ENCODE assay signal across 8 mouse cellular contexts in genomic region chr3:116006978-116007940, GRCm38 (mm10). TPM values are rescaled to one million over a fixed set of nuclear protein-coding genes. Genes with fewer than 3 reads are reported as not detected.
DNase-seq lines count a peak whose midpoint lies in the region; ATAC-seq and TF ChIP-seq lines count a peak whose summit lies in the region.

Gene Slc30a7, minus strand, starts transcription at chr3:116007406.
Gene Extl2, plus strand, starts transcription at chr3:116007462.

- H3K9me3 ChIP-seq in forebrain, postnatal 0 days (ENCODE audit: low read length) = no peaks in the 10 kb centered on the region
- no peaks in the 10 kb centered on the region for H3K9me3 ChIP-seq in lung, embryonic 16.5 days (ENCODE audit: control insufficient read depth, low read length)

- TF ChIP-seq POLR2A in cerebellum, adult 2 months (IDR thresholded peaks at IDR 0.05; ENCODE audit: borderline replicate concordance, insufficient read depth, low read length) = peak; percentile 52; the same call in 1 of the 2 replicates
- peak; percentile 45 for TF ChIP-seq POLR2A in thymus, adult 2 months (IDR thresholded peaks at IDR 0.05; ENCODE audit: control insufficient read depth, extremely low read depth, insufficient read depth, low read length, poor library complexity)

- ATAC-seq in forebrain, postnatal 0 days = peak; percentile 90
- peak; percentile 96 for ATAC-seq in lung, embryonic 16.5 days (ENCODE audit: low read depth)

- no peaks in the 10 kb centered on the region; the same call in 1 of the 2 replicates for H3K4me1 ChIP-seq in cerebellum, adult 2 months (ENCODE audit: control insufficient read depth, insufficient read depth, low read length)
- peaks cover 21% of the 10 kb centered on the region for H3K4me1 ChIP-seq in forebrain, postnatal 0 days (ENCODE audit: insufficient read depth)
- peaks cover 9% of the 10 kb centered on the region for H3K4me1 ChIP-seq in lung, embryonic 16.5 days (replicated peaks; ENCODE audit: control insufficient read depth, insufficient read depth, low read length)
- peaks cover 2% of the 10 kb centered on the region; the same call in 1 of the 2 replicates for H3K4me1 ChIP-seq in thymus, adult 2 months (replicated peaks; ENCODE audit: control insufficient read depth, insufficient read depth, low read length)

- peak; percentile 84 for DNase-seq in MN1 (ENCODE audit: low spot score)
- peak; percentile 84 for DNase-seq in cerebellum, adult 2 months
- peak; percentile 89 for DNase-seq in forebrain, postnatal 0 days
- peak; percentile 89 for DNase-seq in heart, postnatal 4 days
- peak; percentile 88 for DNase-seq in layer of hippocampus, adult 9-11 months
- peak; percentile 64 for DNase-seq in ovary, adult 18-20 months (ENCODE audit: low spot score)
- DNase-seq in thymus, adult 2 months = peak; percentile 78

- H3K36me3 ChIP-seq in forebrain, postnatal 0 days (ENCODE audit: insufficient read depth) = 0 out of 2 replicates have a peak, but pooled peaks cover 4% of the 10 kb centered on the region
- peaks cover 8% of the 10 kb centered on the region; the same call in 1 of the 2 replicates for H3K36me3 ChIP-seq in lung, embryonic 16.5 days (ENCODE audit: control insufficient read depth, insufficient read depth, low read length)
- no peaks in the 10 kb centered on the region for H3K36me3 ChIP-seq in thymus, adult 2 months (ENCODE audit: control insufficient read depth, insufficient read depth, low read length)

- peak within 1 kb of the TSS; percentile 87 for H3K4me3 ChIP-seq in cerebellum, adult 2 months (replicated peaks; ENCODE audit: insufficient read depth, low read depth, low read length)
- H3K4me3 ChIP-seq in forebrain, postnatal 0 days (ENCODE audit: low read depth, low read length) = peak within 1 kb of the TSS; percentile 92
- peak within 1 kb of the TSS; percentile 89 for H3K4me3 ChIP-seq in lung, embryonic 16.5 days (ENCODE audit: low read length)
- H3K4me3 ChIP-seq in thymus, adult 2 months (ENCODE audit: control insufficient read depth, insufficient read depth, low read length) = peak within 1 kb of the TSS; percentile 95

- under 1% methylated on average over 66 of the region's 67 CpGs for WGBS in cerebellum, adult 2 months
- under 1% methylated on average over 66 of the region's 67 CpGs for WGBS in forebrain, postnatal 0 days
- WGBS in lung, embryonic 16.5 days = under 1% methylated on average over 67 of the region's 67 CpGs
- under 1% methylated on average over 67 of the region's 67 CpGs for WGBS in thymus, adult 2 months

- peak within 1 kb of the TSS; percentile 94 for H3K4me2 ChIP-seq in forebrain, postnatal 0 days (ENCODE audit: low read depth)
- peak within 1 kb of the TSS; percentile 99 for H3K4me2 ChIP-seq in lung, embryonic 16.5 days (ENCODE audit: low read depth, low read length)

- H3K9ac ChIP-seq in forebrain, postnatal 0 days = peak within 1 kb of the TSS; percentile 81
- peak within 1 kb of the TSS; percentile 83 for H3K9ac ChIP-seq in lung, embryonic 16.5 days (ENCODE audit: low read length)

- H3K27ac ChIP-seq in cerebellum, adult 2 months (ENCODE audit: insufficient read depth, low read length) = peak within 1 kb of the TSS; percentile 79
- peak within 1 kb of the TSS; percentile 92 for H3K27ac ChIP-seq in forebrain, postnatal 0 days (ENCODE audit: low read depth, low read length)
- H3K27ac ChIP-seq in lung, embryonic 16.5 days (ENCODE audit: low read length) = peak within 1 kb of the TSS; percentile 90
- H3K27ac ChIP-seq in thymus, adult 2 months (ENCODE audit: control insufficient read depth, insufficient read depth, low read length) = peak within 1 kb of the TSS; percentile 48

- no peak for TF ChIP-seq CTCF in cerebellum, adult 2 months (IDR thresholded peaks at IDR 0.05; ENCODE audit: borderline replicate concordance, insufficient read depth, low read depth, low read length)
- no peak for TF ChIP-seq CTCF in forebrain, postnatal 0 days (IDR thresholded peaks at IDR 0.05; ENCODE audit: low read depth)
- no peak for TF ChIP-seq CTCF in thymus, adult 2 months (IDR thresholded peaks at IDR 0.05; ENCODE audit: borderline replicate concordance, control insufficient read depth, extremely low read depth, insufficient read depth, low read length, poor library complexity)

- no peaks in the 10 kb centered on the region for H3K27me3 ChIP-seq in cerebellum, adult 2 months (ENCODE audit: control insufficient read depth, insufficient read depth, low read length)
- no peaks in the 10 kb centered on the region for H3K27me3 ChIP-seq in forebrain, postnatal 0 days (ENCODE audit: insufficient read depth, low read length)
- H3K27me3 ChIP-seq in lung, embryonic 16.5 days (ENCODE audit: control insufficient read depth, insufficient read depth, low read depth, low read length) = no peaks in the 10 kb centered on the region
- no peaks in the 10 kb centered on the region for H3K27me3 ChIP-seq in thymus, adult 2 months (ENCODE audit: control insufficient read depth, insufficient read depth, low read length)

RNA-seq across cellular contexts. Expression of gene Slc30a7, which starts in this region (rescaled TPM):
- 13.7 and 14.3 TPM in 2 replicates for polyA plus RNA-seq in cerebellum, adult 2 months (2012; rRNA removed)
- total RNA-seq in forebrain, postnatal 0 days (2014; rRNA removed) = 21.1 and 39.1 TPM in 2 replicates
- 7.2 and 10.7 TPM in 2 replicates for polyA plus RNA-seq in forebrain, postnatal 0 days (2015; fragmentation: Nextera tagmentation; extraction: Ambion mirVana)
- total RNA-seq in heart, postnatal 4 days (2021) = 10 to 100 TPM; 26.7 to 27.0 TPM
- polyA plus RNA-seq in lung, embryonic 16.5 days (2015; fragmentation: Nextera tagmentation; extraction: Ambion mirVana) = 30.3 and 34.6 TPM in 2 replicates
- 15.9 and 18.1 TPM in 2 replicates for polyA plus RNA-seq in thymus, adult 2 months (2012; rRNA removed)

RNA-seq across cellular contexts. Expression of gene Extl2, which starts in this region (rescaled TPM):
- polyA plus RNA-seq in cerebellum, adult 2 months (2012; rRNA removed) = 67.8 and 70.0 TPM in 2 replicates
- 38.3 and 40.3 TPM in 2 replicates for total RNA-seq in forebrain, postnatal 0 days (2014; rRNA removed)
- 28.7 and 33.5 TPM in 2 replicates for polyA plus RNA-seq in forebrain, postnatal 0 days (2015; fragmentation: Nextera tagmentation; extraction: Ambion mirVana)
- 10 to 100 TPM; 18.7 to 19.1 TPM for total RNA-seq in heart, postnatal 4 days (2021)
- 16.9 and 18.0 TPM in 2 replicates for polyA plus RNA-seq in lung, embryonic 16.5 days (2015; fragmentation: Nextera tagmentation; extraction: Ambion mirVana)
- polyA plus RNA-seq in thymus, adult 2 months (2012; rRNA removed) = 6.0 and 8.2 TPM in 2 replicates

Comparison
In these comparisons a context has a peak if more than half of its experiments do, and no peak if none do; other contexts are left out.
1. Peak in every context shown above with its lines: DNase-seq, ATAC-seq, H3K4me3 ChIP-seq and H3K27ac ChIP-seq.